Mouse (Mus musculus): ENCODE results near the gene Il22ra1.
"Not testable (repeated sequence)": the region's sequence is repeated elsewhere in the genome, so short reads cannot be mapped to it uniquely, and the experiment has no call there.

The Il22ra1 gene

GRCm38 (mm10) chr4:135727817-135728216, at the start of gene Il22ra1:
TSS of gene Il22ra1 (plus strand) at chr4:135728172.
- DNase-seq = peak; percentile 85

GRCm38 (mm10) chr4:135679316-135679715, 48.7 kb upstream of the Il22ra1 start:
- DNase-seq = no peak

DNA sequence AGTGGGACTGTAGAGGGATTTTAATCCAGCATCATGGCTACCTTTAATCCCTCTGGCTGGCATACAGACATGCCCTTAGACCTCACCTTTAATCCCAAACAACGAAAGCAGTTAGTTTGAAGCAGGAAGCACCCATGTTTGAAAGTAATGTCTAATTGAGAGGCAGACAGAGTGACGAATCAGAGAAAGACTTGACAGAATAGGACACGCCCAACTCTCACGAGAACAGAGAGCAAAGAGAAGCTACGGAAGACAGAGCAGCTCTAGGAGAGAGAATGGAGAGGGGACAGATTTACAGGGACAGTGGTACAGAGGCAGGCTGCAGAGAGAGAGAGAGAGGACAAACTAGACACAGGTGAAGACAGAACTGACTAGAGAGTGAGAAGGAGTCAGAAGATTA, 46.2 kb upstream of the Il22ra1 start:
- DNase-seq = no peak

DNA sequence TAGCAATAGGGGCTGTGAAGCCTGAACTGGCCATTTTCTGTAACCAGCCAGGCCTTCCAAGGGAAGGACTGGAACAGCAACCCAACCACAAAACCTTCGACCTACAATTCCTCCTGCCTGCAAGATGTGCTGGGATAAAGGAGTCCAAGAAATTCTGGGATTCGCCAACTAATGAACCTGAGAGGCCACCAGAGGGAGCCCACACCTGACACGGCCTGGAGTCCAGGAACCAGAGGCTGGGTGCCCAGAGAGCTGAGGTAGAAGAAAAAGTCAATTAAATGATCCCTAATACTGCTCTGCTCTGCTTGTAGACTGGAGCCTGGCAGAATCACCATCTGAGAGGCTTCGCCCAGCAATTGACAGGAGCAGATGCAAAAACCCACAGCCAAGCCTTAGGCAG, 44.4 kb upstream of the Il22ra1 start:
- peak; percentile 56 for DNase-seq

- no peak for DNase-seq
Measured at GRCm38 (mm10) chr4:135684731-135685130, 43.2 kb upstream of the Il22ra1 start.

GRCm38 (mm10) chr4:135685906-135686567, 41.9 kb upstream of the Il22ra1 start, which contains the start of gene Ifnlr1:
TSS of gene Ifnlr1 (plus strand) at chr4:135686287.
- peak; percentile 62 for DNase-seq

DNA sequence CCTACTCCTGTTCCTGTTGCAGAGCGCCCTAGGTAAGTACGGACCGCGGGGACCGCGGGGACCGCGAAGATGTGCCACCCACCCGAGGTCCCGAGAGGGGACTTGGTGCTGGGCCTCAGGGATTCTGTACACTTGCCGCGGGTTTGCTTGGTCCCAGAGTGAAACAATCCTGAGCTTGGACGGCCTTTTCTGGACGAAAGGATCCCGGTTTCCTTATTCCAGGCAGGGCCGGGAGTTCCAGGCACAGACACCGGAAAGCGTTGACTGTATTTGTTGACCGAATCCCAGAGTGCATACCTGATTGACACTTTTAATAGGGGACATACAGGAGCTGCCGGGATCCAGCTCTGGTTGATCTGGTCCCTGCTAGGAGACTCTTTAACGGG, 41.4 kb upstream of the Il22ra1 start:
- no peak for DNase-seq

DNA sequence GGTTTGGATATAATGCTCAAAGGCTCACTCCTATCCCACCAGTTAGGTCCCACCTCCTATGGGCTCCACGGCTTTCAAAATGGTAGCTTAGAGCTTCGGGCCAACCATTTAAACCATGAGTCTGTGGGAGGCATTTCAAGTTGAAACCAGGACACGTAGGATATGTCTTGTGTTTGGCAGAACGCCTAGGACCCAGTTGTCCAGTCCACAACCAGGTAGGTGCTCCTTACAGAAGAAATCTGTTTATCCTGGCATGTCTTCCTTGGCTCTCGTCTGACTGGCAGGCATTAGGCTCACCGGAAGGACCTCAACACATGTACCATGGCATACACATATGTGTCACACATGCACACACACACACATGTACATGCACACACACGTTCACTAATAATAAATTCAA, 38.2 kb upstream of the Il22ra1 start:
- DNase-seq = no peak

DNA sequence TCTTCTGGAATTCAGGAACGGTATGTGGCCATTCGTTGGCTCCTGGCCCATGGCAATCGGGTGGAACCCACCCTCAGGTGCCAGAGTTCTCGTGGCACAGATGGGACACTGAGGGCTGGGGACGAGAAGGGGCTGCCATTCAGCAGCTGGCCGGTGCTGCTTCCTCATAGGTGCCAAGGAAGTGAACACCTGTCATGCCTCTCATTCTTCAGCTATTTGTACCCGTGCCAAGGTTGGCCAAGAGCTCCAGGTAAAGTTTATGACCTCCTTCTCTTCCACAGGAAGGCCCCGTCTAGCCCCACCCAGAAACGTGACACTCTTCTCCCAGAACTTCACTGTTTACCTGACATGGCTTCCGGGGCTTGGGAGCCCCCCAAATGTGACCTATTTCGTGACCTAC, 37.7 kb upstream of the Il22ra1 start:
- DNase-seq = peak; percentile 17

GRCm38 (mm10) chr4:135692916-135693315, 35.1 kb upstream of the Il22ra1 start:
- no peak for DNase-seq

- no peak for DNase-seq
Measured at GRCm38 (mm10) chr4:135698498-135698897, 29.5 kb upstream of the Il22ra1 start.

DNA sequence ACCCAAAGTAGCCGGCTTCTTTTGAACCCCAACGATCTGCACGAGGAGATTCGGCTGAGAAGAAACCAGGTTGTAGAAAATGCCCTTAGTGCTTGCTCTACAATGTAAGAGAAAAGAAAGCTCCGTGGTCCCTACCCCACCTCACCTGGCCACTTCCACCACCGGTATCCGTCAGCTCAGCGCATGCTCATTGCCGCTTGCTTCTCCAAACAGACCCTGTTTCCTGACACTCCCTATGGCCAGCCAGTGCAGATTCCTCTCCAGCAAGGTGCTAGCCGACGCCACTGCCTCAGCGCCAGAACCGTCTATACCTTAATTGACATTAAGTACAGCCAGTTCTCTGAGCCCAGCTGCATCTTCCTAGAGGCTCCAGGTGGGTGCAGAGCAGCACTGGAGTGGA, 24.5 kb upstream of the Il22ra1 start:
- no peak for DNase-seq

GRCm38 (mm10) chr4:135704016-135704415, 24.0 kb upstream of the Il22ra1 start:
- DNase-seq = peak; percentile 13

- no peak for DNase-seq
Measured at GRCm38 (mm10) chr4:135706045-135706444, 21.9 kb upstream of the Il22ra1 start.

DNA sequence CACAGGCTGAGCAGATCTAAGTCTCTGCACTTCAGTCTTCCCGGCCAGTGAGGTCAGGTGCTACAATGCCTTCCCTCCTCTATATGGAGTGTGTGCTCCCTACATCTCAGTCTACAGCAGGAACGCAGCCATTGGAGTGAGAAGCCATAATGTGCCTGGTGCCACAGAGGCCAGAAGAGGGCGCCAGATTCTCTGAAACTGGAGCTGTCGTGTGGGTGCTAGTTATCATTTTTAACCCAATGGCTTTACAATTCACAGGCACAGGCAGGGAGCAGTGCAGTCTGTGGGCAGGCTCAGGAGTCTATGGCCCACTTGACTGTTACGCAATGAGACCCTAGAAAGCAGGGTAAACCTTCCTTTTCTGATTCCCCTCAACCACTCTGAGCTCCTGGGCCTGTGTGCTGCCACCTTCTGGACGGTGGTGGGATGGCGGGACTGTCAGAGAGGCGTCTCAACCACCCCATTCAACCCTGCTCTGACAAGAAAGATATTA, 18.9 kb upstream of the Il22ra1 start:
- peak; percentile 90 for DNase-seq

DNA sequence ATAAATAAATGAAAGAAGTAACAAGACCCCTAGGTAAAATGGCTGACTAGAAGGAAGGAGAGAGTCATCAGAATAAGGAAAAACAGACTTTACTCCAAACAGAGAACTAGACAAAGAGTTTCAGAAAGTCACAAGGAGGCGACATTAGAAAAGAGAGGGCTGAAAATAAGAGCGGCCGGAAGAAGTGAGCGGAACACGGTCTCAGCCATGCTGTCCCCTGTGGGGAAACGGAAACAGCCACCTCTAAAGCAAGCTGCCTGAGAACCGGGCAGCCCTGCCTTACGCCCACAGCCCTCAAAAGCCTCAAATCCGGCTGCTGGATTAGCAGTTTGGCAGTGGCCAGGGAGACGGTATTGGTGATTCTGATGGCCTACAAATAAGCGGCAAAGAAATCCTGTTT, 18.4 kb upstream of the Il22ra1 start:
- no peak for DNase-seq

- DNase-seq = no peak
Measured at GRCm38 (mm10) chr4:135710392-135710791, 17.6 kb upstream of the Il22ra1 start.

- DNase-seq = no peak
Measured at GRCm38 (mm10) chr4:135714776-135715175, 13.2 kb upstream of the Il22ra1 start.

DNA sequence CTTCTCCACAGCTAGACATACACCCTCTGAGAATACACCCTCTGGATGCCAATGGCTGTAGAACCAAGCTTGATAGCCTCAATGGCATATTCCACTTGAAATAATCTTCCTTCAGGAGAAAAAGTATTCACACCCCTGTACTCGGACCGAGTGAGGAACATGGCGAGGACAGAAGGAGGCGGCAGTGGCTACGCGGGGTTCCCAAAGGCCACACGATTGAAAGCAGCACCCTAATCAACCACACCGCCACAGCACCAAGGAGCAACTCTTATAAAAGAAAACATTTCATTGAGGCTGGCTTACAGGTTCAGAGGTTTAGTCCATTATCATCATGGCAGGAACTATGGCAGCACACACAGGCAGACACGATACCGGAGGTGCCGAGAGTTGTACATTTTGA, 11.5 kb upstream of the Il22ra1 start:
- not testable (repeated sequence) for DNase-seq

- no peak for DNase-seq
Measured at GRCm38 (mm10) chr4:135722540-135723290, 5.3 kb upstream of the Il22ra1 start.

- peak; percentile 14 for DNase-seq
Measured at GRCm38 (mm10) chr4:135726416-135726815, 1.6 kb upstream of the Il22ra1 start.

- DNase-seq = no peak
Measured at GRCm38 (mm10) chr4:135730204-135730603, 2.2 kb downstream of the Il22ra1 start.

DNA sequence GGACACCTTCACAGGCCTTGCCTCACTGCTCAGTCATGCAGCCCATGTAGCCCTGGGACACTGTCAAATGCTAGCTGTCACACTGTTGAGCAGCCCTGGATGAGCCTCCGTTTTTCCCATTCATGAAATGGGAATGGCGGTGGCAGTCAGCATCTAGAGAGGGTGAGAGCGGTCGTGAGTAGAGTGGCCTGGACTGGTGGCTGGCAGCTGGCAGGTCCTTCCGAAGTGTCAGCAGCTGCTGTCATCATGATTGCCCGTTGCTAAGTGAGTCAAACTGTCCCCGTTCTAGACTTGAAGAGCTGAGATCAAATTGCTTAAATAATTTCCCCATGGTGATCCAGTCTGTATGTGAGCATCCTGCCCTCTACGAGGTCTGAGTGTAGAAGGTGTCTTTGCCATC, 3.0 kb downstream of the Il22ra1 start:
- no peak for DNase-seq

DNA sequence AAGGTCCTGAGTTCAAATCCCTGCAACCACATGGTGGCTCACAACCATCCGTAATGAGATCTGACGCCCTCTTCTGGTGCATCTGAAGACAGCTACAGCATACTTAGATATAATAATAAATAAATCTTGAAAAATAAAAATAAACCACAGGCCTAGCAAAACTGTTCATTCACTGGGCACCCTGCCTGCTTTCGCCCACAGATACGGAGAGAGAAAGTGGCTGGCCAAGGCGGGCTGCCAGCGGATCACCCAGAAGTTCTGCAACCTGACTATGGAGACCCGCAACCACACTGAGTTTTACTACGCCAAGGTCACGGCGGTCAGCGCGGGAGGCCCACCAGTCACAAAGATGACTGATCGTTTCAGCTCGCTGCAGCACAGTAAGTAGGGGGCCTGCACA, 5.9 kb downstream of the Il22ra1 start:
- DNase-seq = no peak
